Mouse (Mus musculus): ENCODE data around the gene Tmem176b. TPM values are rescaled to one million over a fixed set of nuclear protein-coding genes. Genes with fewer than 3 reads are reported as not detected.

Tmem176b gene
- polyA plus RNA-seq, 1 experiment, result 26.5 TPM

GRCm38 (mm10) chr6:48857613-48858302 is 16.5 kb upstream of the Tmem176b start:
- TF ChIP-seq CTCF (IDR thresholded peaks at IDR 0.05; ENCODE audit: control insufficient read depth, insufficient read depth, low read length) (no peak), POLR2A (IDR thresholded peaks at IDR 0.05; ENCODE audit: borderline replicate concordance, control insufficient read depth, low read depth, low read length) (no peak)
- Histone ChIP-seq H3K4me3 (replicated peaks; ENCODE audit: control insufficient read depth, low read depth, low read length) (no peak overlapping the region), H3K27ac (ENCODE audit: control insufficient read depth, insufficient read depth, low read depth, low read length, poor library complexity) (no peak overlapping the region), H3K4me1 (ENCODE audit: control insufficient read depth, insufficient read depth, low read length) (no peaks in the 10 kb centered on the region)
- WGBS, result 40% methylated on average over 8 of the region's 8 CpGs

- Histone ChIP-seq H3K4me3 (replicated peaks; ENCODE audit: control insufficient read depth, low read depth, low read length) (no peak overlapping the region), H3K4me1 (ENCODE audit: control insufficient read depth, insufficient read depth, low read length) (no peaks in the 10 kb centered on the region), H3K27ac (ENCODE audit: control insufficient read depth, insufficient read depth, low read depth, low read length, poor library complexity) (no peak overlapping the region)
- TF ChIP-seq POLR2A (IDR thresholded peaks at IDR 0.05; ENCODE audit: borderline replicate concordance, control insufficient read depth, low read depth, low read length) (no peak), CTCF (IDR thresholded peaks at IDR 0.05; ENCODE audit: control insufficient read depth, insufficient read depth, low read length) (no peak)
- WGBS, result 90% methylated on average over 2 of the region's 2 CpGs
Measured at GRCm38 (mm10) chr6:48854155-48854554, 12.9 kb upstream of the Tmem176b start.

DNA sequence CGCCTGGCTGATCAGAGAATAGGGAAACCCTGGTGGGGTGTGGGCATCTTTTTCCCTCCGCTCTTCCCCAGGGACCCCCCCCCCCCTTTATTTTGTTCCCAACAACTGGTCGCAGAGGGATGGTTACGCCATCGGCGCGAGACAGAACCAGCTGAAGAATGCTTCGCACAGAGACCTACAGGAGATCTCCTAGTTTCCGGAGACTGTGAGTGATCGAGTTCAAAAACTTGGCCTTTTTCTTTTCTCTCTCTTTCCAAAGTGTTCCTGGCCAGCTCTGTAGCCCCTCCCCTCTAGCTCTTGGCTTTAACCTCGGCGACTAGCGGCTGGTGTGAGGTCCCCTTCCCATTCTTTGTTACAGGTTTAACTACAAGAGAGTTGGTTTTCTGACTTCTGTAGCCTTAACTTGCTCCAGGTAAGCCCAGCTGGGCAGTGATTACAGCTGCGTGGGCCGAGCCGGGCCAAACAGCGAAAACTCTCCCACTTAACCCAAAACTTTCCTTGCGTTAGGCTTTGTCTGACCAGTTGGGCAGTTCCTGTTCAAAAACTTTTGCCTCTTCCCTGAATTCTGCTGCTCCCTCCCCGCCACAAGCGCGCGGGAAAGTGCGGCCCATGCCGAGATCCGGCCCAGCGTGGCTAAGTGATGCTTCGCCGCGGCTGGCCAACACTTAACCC is 10.7 kb upstream of the Tmem176b start:
- H3K27ac ChIP-seq (ENCODE audit: control insufficient read depth, insufficient read depth, low read depth, low read length, poor library complexity), result no peak overlapping the region
- TF ChIP-seq CTCF (IDR thresholded peaks at IDR 0.05; ENCODE audit: control insufficient read depth, insufficient read depth, low read length) (no peak), POLR2A (IDR thresholded peaks at IDR 0.05; ENCODE audit: borderline replicate concordance, control insufficient read depth, low read depth, low read length) (no peak)
- H3K4me3 ChIP-seq (replicated peaks; ENCODE audit: control insufficient read depth, low read depth, low read length), result no peak overlapping the region
- no peaks in the 10 kb centered on the region for H3K4me1 ChIP-seq (ENCODE audit: control insufficient read depth, insufficient read depth, low read length)
- WGBS, result 12% methylated on average over 29 of the region's 29 CpGs

GRCm38 (mm10) chr6:48845086-48845485 is 3.8 kb upstream of the Tmem176b start:
- H3K4me3 ChIP-seq (replicated peaks; ENCODE audit: control insufficient read depth, low read depth, low read length), result no peak overlapping the region
- 83% methylated on average over 4 of the region's 4 CpGs for WGBS
- TF ChIP-seq CTCF (IDR thresholded peaks at IDR 0.05; ENCODE audit: control insufficient read depth, insufficient read depth, low read length) (no peak), POLR2A (IDR thresholded peaks at IDR 0.05; ENCODE audit: borderline replicate concordance, control insufficient read depth, low read depth, low read length) (no peak)
- no peak overlapping the region for H3K27ac ChIP-seq (ENCODE audit: control insufficient read depth, insufficient read depth, low read depth, low read length, poor library complexity)
- no peaks in the 10 kb centered on the region; the same call in 1 of the 2 replicates for H3K4me1 ChIP-seq (ENCODE audit: control insufficient read depth, insufficient read depth, low read length)

- H3K4me3 ChIP-seq (replicated peaks; ENCODE audit: control insufficient read depth, low read depth, low read length), result no peak overlapping the region
- H3K4me1 ChIP-seq (ENCODE audit: control insufficient read depth, insufficient read depth, low read length), result no peaks in the 10 kb centered on the region; the same call in 1 of the 2 replicates
Measured at GRCm38 (mm10) chr6:48842111-48842842, 981 bp upstream of the Tmem176b start.

GRCm38 (mm10) chr6:48840371-48840969 is 826 bp downstream of the Tmem176b start, which contains the start of gene Tmem176a:
Tmem176a (plus strand) TSS chr6:48840919.
- Histone ChIP-seq H3K4me3 (replicated peaks; ENCODE audit: control insufficient read depth, low read depth, low read length) (peak within 1 kb of the TSS; percentile 43), H3K27ac (ENCODE audit: control insufficient read depth, insufficient read depth, low read depth, low read length, poor library complexity) (peak within 1 kb of the TSS; percentile 21; the same call in 1 of the 2 replicates), H3K4me1 (ENCODE audit: control insufficient read depth, insufficient read depth, low read length) (no peaks in the 10 kb centered on the region; the same call in 1 of the 2 replicates)
- 8% methylated on average over 7 of the region's 7 CpGs for whole genome bisulfite sequencing
- TF ChIP-seq CTCF (IDR thresholded peaks at IDR 0.05; ENCODE audit: control insufficient read depth, insufficient read depth, low read length) (no peak), POLR2A (IDR thresholded peaks at IDR 0.05; ENCODE audit: borderline replicate concordance, control insufficient read depth, low read depth, low read length) (no peak)

More at GRCm38 (mm10) chr6:48842111-48842842, 981 bp upstream of the Tmem176b start:
- no peak for TF ChIP-seq POLR2A (IDR thresholded peaks at IDR 0.05; ENCODE audit: borderline replicate concordance, control insufficient read depth, low read depth, low read length)
- TF ChIP-seq CTCF (IDR thresholded peaks at IDR 0.05; ENCODE audit: control insufficient read depth, insufficient read depth, low read length), result no peak
- WGBS, result 40% methylated on average over 11 of the region's 11 CpGs
- H3K27ac ChIP-seq (ENCODE audit: control insufficient read depth, insufficient read depth, low read depth, low read length, poor library complexity), result 0 out of 2 replicates have a peak overlapping the region, but pooled peaks have one; percentile 41

- Histone ChIP-seq H3K4me1 (ENCODE audit: control insufficient read depth, insufficient read depth, low read length) (no peaks in the 10 kb centered on the region; the same call in 1 of the 2 replicates), H3K4me3 (replicated peaks; ENCODE audit: control insufficient read depth, low read depth, low read length) (no peak overlapping the region), H3K27ac (ENCODE audit: control insufficient read depth, insufficient read depth, low read depth, low read length, poor library complexity) (no peak overlapping the region)
- no peak for TF ChIP-seq POLR2A (IDR thresholded peaks at IDR 0.05; ENCODE audit: borderline replicate concordance, control insufficient read depth, low read depth, low read length)
- TF ChIP-seq CTCF (IDR thresholded peaks at IDR 0.05; ENCODE audit: control insufficient read depth, insufficient read depth, low read length), result no peak
- 51% methylated on average over 6 of the region's 6 CpGs for WGBS
Measured at GRCm38 (mm10) chr6:48838321-48839080, 2.8 kb downstream of the Tmem176b start.
